Mouse (Mus musculus): ENCODE measurements at regions not wholly inside any gene's neighbourhood (a gene's known extent, or its start where the extent isn't known, plus 50 kb on each side); places are given as distances from the start of the nearest gene placed in this dataset.
A peak's percentile ranks its signal among the peaks of the same experiment; 100 is the strongest.

DNA sequence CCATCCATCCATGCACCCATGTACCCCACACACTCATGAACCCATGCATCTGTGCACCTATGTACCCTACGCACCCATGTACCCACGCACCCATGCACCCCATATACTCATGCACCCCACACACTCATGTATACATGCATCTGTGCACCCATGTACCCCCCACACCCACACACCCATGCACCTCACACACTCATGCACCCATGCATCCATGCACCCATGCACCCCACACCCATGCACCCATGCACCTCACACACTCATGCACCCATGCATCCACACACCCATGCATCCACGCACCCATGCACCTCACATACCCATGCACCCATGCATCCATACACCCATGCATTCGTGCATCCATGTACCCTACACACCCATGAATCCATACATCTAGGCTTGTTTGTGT lies 63.6 kb downstream of the 4930564D02Rik start:
- no peak for DNase-seq (ENCODE audit: low read depth)

DNA sequence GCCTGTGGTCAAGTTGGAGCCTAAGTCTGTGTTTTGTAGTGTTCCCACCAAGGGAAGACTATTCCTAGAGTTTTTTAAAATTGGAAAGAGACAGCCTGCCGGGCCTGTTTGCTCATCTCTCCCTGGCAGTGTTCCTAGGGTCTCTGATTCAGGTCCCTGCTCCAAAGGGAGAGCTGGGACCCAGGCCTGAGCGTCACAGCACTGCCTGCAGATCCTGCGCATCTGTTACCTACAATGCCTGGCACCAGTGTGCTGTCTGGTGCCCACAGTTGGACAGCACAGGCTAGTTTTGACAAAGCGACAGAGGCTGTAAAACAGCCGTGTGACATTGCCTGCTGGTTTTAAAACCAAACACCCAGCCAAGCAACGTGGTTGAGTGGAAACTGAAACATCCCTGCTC lies 64.4 kb downstream of the 4930564D02Rik start:
- no peak for DNase-seq (ENCODE audit: low read depth)

DNA sequence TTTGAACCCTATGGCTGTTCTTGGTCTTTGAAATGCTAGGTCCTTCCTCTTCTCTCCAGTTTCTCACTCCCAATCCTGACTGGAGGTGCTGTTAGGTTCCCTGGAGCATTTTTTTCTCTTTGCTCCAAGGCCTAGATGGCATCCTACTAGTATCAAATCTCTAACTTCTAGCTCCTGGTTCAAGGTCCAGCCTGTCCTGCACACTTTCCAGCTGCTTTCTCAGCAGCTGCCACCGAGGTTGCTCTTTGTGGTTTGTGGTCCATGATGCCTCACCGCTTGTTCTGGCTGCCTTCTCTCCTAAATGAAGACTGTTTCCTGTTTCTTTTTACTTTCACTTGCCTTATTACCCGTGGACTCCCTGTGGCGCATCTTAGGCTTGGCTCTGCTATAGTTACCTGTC lies 66.4 kb downstream of the 4930564D02Rik start:
- DNase-seq (ENCODE audit: low read depth), result no peak

DNA sequence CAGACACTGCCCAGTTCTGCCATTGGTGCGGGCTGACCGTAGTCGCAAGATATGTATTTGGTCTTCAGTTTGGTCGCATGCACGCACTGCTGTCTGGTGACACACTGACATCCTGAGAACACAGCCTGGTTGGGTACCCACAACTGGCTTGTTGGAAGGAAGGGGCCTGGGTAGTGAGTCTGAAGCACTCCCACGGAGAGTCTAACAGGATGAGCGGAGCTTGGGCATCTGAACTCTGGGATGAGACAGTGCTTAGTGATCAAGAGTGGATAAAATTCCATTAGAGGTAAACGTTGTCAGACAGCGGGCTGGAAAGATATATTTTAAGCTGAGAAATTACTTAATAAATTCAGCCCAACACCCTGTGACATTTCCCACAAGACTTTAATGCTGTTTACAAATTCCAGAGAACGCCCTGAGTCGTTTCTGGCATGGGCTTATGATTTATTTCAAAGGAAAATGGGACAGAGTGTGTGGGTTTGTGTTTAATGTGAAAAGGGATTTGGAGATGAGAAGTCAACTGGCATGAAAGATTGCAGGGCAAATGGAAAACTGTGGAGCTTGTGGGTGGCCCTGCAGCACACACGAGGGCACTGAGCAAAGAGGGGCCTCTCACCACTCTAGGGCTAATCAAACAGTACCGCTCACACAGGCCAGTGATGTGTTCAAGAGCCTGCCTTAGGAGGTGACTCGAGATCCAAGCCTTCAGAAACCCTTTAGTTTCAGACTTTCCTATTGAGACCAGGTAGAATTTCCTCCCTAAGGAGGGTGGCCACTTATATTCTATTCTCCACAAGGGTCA lies 74.7 kb downstream of the 4930564D02Rik start:
- DNase-seq (ENCODE audit: low read depth), result no peak

DNA sequence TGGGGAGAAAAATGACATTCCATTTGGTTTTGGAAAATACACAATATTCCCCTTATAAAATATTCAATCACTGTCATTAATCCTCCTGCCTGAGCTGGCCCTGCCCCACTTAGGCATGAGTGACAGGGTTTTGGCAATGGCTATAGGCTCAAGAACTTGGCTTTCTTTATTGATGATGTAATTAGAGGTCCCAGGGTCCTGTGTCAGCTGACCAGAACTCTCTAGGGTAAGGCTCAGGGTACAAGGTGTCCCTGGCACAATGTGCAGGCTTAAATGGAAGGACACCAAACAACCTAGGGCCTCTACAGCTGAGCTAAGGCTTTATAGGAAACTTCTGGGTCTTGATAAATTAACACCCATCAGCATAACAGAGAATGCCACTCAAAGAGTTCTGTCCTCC lies 76.0 kb downstream of the 4930564D02Rik start:
- DNase-seq (ENCODE audit: low read depth), result no peak

DNA sequence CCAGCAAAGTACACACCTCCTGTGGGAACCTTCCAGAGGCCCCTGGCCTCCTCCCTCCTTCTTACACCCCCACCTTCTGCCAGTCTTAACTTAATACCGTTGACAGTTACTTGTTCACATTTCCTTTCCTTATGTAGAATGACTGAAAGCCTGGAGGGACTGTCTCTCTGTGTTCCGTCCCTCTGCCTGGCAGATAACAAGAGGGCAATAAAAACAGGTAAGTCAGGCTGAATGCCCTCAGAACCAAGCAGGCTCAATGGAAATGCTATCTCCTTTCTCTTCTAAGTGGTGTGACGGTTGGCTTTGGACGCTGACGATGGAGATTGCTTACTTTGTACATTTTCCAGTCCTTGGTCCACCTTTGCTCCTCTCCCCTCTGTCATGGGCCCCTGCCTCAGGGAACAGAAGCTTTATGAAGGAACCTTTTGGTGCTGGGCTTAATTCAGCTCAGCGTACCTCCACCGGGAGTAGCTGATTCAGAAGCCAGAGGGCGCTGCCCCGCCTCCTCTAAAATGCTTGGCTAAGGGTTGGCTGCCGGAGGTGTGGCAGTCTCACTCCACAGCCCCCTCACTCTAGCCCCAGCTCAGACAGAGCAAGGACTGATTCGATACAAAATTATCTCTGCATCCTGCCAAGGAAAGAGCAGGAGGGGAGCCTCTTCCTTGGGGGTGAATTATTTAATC lies 85.0 kb downstream of the 4930564D02Rik start:
- DNase-seq (ENCODE audit: low read depth), result no peak

DNA sequence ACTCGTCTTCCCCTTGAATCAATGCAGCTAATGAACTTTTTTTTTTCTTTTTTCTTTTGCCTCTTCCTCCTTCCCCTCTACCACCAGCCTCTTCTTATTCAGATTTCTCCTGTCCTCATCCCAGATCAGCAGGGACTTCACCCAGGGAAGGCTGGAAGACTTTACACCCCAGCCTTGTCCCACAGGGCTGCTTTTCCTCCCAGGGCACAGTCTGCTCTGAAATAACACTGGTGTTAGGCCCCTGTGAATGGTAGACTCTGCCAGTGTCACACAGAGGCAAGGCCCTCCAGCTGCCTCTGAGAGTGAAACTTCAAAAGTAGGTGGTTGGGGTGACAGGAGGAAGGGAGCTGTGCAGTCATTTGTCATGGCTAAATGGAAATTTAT lies 85.5 kb downstream of the 4930564D02Rik start:
- DNase-seq (ENCODE audit: low read depth), result no peak

DNA sequence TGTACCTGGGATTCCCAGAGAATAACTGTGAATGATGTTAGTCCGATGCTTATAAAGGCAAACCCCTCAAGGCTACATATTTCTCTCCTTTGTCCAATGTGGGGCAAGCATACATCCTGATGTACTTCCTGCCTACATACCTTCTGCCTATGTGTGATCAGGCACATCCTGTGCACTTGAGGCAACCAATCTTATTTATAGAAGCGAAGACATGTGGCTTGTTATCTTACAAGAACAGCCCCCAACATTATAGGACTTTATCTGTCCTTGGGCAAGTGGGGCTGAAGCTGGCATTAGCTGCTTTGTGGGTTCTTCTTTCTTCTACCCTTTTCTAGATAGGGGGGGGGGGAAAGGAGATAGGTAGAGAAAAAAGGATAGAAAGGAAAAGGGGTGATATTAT lies 91.7 kb downstream of the 4930564D02Rik start:
- DNase-seq (ENCODE audit: low read depth), result no peak

DNA sequence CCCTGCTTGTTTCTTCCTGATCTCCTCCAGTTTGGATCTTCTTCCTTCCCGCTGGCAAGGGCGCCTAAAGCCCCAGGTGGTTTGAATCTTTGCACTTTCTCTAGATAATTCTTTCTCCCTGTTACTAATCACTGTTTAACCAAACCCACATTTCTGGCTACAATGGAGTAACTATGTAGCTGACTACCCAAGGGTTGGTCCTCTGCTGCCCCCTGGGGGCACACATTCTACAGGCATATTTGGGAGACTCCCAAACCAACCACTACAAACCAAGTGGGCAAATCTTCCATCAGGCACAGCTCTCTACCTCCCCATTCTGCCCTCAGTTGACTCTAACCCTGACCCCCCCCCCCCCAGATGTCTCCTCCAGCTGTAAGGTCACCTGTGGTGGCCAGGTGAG lies 98.7 kb downstream of the 4930564D02Rik start:
- DNase-seq (ENCODE audit: low read depth), result peak; percentile 28

DNA sequence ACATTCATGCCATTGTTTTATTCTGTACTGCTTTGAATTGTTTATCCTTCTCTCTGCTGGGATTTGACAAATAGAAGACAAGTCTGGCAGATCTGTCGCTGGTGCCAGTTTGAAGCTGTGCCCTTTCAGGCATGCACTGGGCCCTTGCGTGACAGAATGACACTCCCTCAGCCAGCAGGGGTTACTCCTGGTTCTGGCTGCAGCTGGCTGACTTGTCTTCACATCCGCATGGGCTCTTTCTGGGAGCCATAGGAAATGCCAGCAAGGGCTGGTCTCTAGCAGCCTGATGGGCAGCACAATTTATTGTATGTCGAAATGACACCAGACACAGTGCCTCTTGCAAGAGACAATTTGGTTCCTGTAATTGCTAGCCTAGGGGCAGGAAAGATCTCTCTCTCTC lies 102.5 kb downstream of the 4930564D02Rik start:
- DNase-seq (ENCODE audit: low read depth), result no peak

DNA sequence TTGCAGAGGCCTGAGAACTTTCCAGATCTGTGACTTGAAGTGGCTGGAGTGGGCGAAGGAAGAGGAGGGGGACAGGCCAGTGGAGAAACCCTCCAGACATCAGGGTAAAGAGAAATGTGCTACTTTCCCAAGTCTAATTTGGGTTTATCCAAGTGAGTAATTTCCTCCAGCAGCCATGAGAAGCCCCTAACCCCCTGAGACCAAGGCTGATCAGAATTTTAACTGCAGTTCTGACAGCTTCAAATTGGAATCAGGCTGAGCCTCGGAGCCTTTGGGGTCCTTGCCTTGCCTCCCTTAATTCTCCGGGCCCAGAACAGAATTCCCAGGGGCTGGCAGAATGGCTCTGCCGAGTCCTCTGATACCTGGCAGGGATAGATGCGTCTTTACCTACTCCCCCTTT lies 104.9 kb downstream of the 4930564D02Rik start:
- no peak for DNase-seq (ENCODE audit: low read depth)

DNA sequence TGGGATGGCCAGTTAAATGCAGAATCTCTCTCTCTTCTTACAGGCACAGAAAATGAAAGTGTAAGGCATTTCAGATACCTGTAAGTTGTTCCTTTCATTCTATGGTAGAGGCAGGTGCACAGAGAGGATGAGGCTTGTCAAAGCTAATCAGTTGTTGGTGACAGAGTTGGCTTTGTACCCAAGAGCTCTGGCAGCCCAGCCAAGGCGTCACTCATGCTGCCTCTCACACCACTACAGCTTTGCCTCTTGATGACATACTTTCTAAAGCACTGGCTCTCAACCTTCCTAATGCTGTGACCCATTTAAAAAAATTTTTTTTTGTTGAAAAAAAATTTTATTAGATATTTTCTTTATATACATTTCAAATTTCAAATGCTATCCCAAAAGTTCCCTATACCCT lies 105.4 kb downstream of the 4930564D02Rik start:
- DNase-seq (ENCODE audit: low read depth), result no peak

DNA sequence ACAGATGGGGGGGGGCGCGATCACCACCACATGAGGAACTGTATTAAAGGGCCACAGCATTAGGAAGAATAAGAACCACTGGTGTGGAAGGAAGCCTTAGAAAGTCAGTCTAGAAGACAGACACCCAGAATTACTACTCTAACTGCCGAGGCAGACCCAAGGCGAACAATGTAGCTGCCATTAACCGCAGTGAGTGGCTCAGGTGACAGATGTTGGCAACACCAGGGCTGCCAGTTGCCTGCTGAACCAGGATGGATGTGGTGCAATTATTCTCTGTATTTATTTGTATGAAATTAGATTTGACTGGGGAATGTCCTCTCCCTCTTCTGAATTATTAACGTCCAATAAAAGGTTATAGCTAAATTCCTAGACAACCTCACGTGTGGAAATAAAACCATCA lies 124.7 kb downstream of the 4930564D02Rik start:
- DNase-seq (ENCODE audit: low read depth), result no peak

DNA sequence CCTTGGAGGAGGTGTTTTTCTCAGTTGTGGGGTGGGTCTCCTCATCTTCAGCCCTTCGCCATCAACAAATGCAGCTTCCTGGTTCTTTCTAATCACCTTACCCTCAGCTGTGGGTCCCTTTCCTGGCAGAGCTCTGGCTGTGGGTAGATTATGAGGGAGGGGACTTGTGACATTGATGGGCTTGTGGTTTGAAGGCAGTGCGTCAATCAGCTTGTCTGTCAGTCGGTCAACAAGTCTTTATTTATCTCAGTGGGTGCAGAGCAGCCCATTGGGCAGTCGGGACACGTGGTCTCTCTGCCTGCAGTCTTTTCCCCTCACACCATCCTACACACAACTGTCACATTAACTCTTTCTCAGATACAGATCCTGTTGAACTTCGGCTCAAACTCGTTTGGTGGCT lies 125.2 kb downstream of the 4930564D02Rik start:
- DNase-seq (ENCODE audit: low read depth), result no peak

DNA sequence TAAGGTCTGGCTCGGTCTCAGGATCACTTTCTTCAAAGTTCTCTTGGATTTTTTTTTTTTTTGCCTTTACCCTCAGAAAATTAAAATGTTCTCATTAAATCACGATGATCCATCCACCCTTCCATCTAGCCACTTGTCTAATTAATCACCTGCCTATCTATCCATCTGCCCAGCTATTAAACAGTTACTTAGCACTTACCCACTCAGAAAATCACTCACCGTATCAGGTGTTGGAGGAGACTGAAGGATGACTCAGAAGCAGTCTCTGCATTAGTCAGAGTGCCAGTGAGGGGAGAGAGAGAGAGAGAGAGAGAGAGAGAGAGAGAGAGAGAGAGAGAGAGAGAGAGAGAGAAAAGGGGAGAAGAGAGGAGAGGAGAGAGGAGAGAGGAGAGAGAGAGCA lies 134.1 kb downstream of the 4930564D02Rik start:
- no peak for DNase-seq (ENCODE audit: low read depth)

DNA sequence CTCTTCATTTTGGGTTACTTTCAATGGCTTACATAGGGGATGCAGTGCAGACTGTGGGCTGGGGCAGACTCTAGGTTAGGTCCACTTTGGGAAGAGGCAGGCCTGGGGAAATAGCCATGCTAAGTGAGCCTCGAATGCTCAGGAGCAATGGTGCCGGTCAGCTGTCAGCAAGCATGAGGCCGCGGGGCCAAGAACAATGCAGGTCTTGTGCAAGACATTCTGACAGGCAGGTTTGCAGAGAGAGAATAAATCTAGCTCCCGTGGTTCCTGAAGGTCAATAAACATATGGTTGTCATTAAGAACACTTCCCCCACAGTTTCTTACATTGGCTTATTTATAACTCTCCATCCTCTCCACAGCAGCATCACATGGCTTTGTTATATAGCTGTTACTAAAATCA lies 142.5 kb downstream of the 4930564D02Rik start:
- DNase-seq (ENCODE audit: low read depth), result no peak

DNA sequence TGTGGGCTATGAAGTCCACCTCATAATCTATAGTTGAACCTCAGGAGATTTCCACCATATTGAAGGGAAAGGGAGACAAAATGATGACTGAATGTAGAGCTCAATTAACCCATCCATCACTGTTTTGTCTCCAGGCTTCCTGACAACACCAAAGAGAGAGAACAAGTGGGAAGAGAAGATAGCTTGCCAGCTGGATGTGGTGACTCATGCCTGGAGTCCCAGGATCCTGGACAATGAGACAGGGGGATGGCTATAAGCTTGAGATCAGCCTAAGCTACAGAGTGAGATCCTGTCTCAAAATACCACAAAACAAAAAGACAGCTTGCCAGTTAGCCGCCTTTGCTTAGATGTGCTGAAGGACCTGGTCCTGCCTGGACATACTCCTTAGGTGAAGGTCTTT lies 144.4 kb downstream of the 4930564D02Rik start:
- DNase-seq (ENCODE audit: low read depth), result no peak

DNA sequence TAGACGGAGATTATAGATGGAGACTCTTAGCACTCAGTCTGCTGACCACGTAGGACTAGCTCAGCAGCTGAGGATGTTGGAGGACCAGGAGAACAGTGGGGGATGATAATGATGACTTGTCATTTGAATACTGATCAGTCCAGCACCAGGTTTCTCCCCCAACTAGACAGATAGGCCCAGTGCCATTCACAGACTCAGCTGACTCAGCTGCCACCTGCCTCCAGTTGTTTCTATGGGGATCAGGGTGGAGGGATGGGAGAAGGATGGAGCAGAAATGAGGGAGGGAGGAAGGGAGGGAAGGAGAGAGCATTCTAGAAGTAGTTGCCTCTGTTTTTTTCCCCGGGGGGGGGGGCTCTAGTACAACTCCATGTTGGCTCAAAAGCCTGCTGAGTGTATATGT lies 145.1 kb downstream of the 4930564D02Rik start:
- no peak for DNase-seq (ENCODE audit: low read depth)

DNA sequence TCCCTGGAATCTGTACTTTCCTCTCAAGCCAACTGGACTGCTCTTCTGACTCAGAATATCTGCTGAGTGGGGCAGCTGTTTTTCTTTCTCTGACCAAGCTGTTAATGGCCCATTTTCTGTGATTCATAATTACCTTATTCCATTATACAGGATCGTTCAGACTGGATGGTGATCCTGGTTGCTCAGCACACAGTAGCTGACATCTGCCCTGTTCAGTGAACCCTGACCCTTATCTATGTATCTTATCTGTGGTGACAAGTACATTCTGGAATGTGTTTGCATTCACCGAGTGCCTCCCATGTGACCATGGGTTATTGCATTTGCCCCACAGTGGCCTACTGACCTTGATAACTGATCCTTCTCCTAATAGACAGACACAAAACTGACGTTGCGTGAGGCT lies 148.2 kb downstream of the 4930564D02Rik start:
- no peak for DNase-seq (ENCODE audit: low read depth)

DNA sequence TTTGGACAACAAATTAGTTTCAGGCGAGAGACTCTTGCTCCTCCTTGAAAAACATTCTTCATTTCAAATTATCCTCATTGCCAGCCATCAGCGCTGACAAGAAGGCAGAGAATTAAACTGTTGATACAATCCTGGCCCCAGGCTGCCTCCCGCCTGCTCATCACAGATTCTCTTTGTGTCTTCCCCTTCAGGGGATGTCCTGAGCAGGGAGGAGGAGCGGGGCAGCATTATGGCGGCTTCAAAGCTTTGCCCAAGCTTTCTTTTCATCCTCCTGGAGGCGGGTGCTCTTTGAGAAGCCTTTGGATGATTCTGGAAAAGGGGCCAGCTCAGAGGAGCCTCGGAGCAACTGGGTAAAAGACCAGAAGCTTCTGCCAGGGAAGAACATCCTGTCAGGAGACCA lies 149.1 kb downstream of the 4930564D02Rik start:
- no peak for DNase-seq (ENCODE audit: low read depth)

DNA sequence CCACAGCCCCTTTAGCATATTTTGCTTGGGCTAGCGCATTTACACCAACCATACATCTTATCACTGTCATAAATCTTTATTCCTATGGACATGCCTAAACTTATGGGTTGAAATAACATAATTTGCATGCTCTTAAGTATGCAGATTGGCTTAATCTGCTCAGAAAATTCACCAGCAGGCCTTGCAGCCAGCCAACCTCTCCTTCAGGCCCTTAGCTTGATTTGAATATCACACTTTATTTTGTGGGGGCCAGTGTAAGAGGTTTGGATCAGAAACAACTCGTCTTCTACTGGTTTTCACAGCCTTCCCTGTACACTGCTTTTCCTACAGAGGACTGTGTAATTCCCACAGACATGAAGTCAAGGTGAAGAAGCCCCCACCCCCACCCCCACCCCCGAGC lies 153.0 kb downstream of the 4930564D02Rik start:
- DNase-seq (ENCODE audit: low read depth), result no peak

DNA sequence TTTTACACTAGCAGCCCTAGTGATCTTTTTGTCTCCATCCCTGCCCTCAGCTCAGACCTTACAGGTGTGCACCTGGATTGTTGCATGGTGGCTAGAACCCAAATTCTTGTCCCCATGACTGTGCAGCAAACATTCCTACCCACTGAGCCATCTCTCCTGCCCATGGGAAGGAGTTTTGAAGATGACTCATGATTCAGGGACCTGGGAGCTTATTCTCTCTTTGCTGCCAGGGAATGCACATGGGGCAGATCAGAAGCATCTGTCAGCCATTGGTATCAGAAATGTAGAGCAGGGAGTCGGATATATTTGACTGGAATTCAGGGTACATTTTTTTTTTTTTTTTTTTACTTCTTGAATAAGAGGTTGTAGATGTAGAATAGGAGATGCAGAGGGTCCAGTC lies 154.0 kb downstream of the 4930564D02Rik start:
- no peak for DNase-seq (ENCODE audit: low read depth)

DNA sequence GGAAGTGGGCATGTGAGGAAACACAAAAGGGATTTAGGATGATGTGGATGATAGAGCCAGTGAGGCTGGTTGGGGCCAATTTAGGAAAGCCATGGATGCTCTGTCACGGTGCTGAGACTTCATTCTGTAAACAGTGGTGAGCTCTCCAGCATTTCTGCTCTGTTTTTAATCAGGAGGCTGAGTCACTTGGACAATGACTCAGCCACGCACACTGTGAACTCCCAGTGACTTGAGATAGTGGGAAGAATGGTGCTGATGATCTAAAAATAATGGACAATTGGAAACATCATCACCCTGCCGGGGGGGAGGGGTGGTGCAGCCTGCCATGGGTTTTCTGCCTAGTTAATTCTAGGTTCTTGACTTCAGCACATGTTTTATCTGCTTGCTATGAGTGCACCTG lies 156.3 kb downstream of the 4930564D02Rik start:
- DNase-seq (ENCODE audit: low read depth), result no peak

DNA sequence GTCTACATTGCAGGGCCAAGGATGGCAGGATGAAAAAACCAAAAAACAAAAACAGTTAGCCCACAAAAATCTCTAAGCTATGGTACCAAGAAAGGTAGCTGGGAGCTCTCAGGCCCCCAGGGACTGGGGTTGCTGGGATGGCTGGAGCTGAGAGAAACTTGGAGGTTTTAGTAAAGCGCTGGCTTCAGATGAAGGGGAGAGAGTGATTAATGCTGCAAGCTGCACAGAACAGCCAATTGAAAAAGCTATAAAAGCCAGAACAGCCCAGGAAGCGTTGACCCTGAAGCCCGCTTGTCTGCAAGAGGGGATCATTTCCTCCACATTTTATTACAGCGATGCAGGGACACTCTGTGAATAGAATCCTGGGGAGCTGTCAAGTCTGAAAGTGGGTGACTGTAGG lies 157.0 kb downstream of the 4930564D02Rik start:
- DNase-seq (ENCODE audit: low read depth), result no peak

Data from c-Kit-positive CD71-positive TER-119-negative erythroid progenitor cells, embryonic 14.5 days (primary cell).